Mouse (Mus musculus) brain, embryonic 14.5 days (tissue): ENCODE measurements at regions not wholly inside any gene's neighbourhood (a gene's known extent, or its start where the extent isn't known, plus 50 kb on each side); places are given as distances from the start of the nearest gene placed in this dataset.
A peak's percentile ranks its signal among the peaks of the same experiment; 100 is the strongest.

Source experiments
- CTCF ChIP-seq: fragments of 200-500 bp; IDR thresholded peaks from 2 replicates; pipeline ENCODE4 v1.5.1; 2012; ENCODE audit warnings: inconsistent platforms, mild to moderate bottlenecking, moderate library complexity, borderline replicate concordance; ENCODE audit not compliant: insufficient read depth, insufficient read length; ENCODE audit errors: extremely low read depth
- POLR2A ChIP-seq: fragments of 200-500 bp; IDR thresholded peaks from 2 replicates; pipeline ENCODE4 v1.6.1; 2012; ENCODE audit warnings: mild to moderate bottlenecking, inconsistent platforms, borderline replicate concordance; ENCODE audit not compliant: poor library complexity, insufficient read depth, insufficient read length, severe bottlenecking; ENCODE audit errors: extremely low read depth

DNA sequence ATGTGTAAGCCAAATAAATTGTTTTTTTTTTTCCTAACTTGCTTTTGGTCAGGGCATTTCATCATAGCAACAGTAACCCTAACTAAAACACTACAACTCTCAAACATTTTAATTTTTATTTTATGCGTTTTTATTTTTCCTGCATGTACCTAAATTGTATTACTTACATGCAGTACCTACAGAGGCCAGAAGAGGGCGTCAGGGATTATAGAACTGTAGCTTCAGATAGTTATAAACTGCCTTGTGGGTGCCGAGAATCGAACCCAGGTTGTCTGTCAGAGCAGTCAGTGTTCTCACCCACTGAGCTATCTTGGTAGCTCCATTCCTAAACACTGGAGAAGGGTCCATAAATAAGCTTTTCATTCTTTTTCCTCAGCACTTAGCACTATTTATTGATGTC is 257.8 kb upstream of the Nr5a2 start:
- TF ChIP-seq CTCF: peak; percentile 24; the same call in 1 of the 2 replicates
- no peak for TF ChIP-seq POLR2A
